Mouse (Mus musculus) cortical plate, adult 2 months (tissue): ENCODE results near the gene Igsf3. TPM values are rescaled to one million over a fixed set of nuclear protein-coding genes. Genes with fewer than 3 reads are reported as not detected.

Experiments used
- H3K27ac ChIP-seq: fragments of 200-500 bp; 2 replicates; pipeline ENCODE4 v1.5.1; 2012; ENCODE audit warnings: low read length, control low read depth, inconsistent platforms; ENCODE audit not compliant: insufficient read depth
- H3K4me1 ChIP-seq: fragments of 200-500 bp; 2 replicates; pipeline ENCODE4 v1.6.1; 2011; ENCODE audit warnings: low read length; ENCODE audit not compliant: control insufficient read depth, insufficient read depth
- H3K4me3 ChIP-seq: fragments of 200-500 bp; 2 replicates; pipeline ENCODE4 v1.5.1; 2011; ENCODE audit warnings: mild to moderate bottlenecking, low read length, control low read depth; ENCODE audit not compliant: insufficient read depth
- CTCF ChIP-seq: fragments of 200-500 bp; IDR thresholded peaks from 2 replicates; pipeline ENCODE4 v1.5.1; 2011; ENCODE audit warnings: mild to moderate bottlenecking, control low read depth, low read length; ENCODE audit not compliant: insufficient read depth; ENCODE audit errors: extremely low read depth
- POLR2A ChIP-seq: fragments of 200-500 bp; IDR thresholded peaks from 2 replicates; pipeline ENCODE4 v1.6.1; 2011; ENCODE audit warnings: mild to moderate bottlenecking, low read length, control low read depth; ENCODE audit not compliant: insufficient read depth; ENCODE audit errors: extremely low read depth
- polyA plus RNA-seq: library from polyadenylated mRNA; depleted of rRNA; stranded (reverse); fragments of >200 nt; gene quantifications from 2 replicates; pipeline ENCODE4 v1.2.3, GENCODE M21; 2012

Gene Igsf3
- polyA plus RNA-seq, 1 experiment = 4.2 TPM

DNA sequence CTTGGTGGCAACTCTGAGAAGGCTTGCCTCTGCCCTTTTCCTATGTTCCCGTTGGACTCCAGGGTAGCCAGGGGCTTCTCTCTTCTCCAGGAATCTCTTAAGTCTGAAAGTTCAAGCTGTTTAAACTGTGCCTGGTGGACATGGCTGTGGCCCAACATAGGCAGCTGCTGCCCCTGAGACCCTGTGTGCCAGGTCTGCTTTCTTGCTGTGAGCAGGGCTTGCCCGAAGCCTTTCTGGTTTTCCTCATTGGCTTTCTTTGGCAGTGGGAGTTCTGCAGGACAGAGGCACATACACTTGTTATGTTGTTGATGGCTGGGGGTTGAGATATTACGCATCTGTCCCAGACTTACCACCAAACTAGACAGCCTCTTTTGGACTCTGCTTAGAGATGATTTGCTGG lies 12.7 kb downstream of the Igsf3 start:
- Histone ChIP-seq H3K27ac (no peak overlapping the region), H3K4me1 (0 out of 2 replicates have a peak, but pooled peaks cover 1% of the 10 kb centered on the region), H3K4me3 (no peak overlapping the region)
- no peak for TF ChIP-seq CTCF
- no peak for TF ChIP-seq POLR2A

DNA sequence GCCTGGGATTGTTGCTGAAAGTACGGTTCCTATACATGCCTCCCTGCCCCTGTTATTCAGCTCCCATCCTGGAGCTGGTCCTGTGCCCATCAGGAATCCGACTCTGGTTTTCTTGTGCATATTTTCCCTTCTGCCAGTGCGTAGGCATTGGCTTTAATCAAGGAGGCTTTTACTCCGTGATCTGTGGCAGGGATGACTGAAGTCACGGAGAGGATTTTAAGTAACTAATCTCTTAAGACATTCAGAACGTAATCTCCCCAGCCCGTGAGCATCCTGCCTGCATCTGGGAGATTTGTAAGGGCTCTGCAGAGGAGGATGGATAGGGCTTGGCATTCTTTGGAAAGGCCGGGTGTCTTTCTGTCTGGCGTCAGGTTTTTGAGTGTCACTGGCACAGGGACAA lies 13.6 kb downstream of the Igsf3 start:
- Histone ChIP-seq H3K4me1 (0 out of 2 replicates have a peak, but pooled peaks cover 1% of the 10 kb centered on the region), H3K4me3 (no peak overlapping the region), H3K27ac (no peak overlapping the region)
- TF ChIP-seq POLR2A = no peak
- TF ChIP-seq CTCF = no peak

GRCm38 (mm10) chr3:101391991-101392390 lies 15.1 kb downstream of the Igsf3 start:
- H3K27ac ChIP-seq = no peak overlapping the region
- H3K4me3 ChIP-seq = no peak overlapping the region
- TF ChIP-seq POLR2A = no peak
- TF ChIP-seq CTCF = no peak
- 0 out of 2 replicates have a peak, but pooled peaks cover 1% of the 10 kb centered on the region for H3K4me1 ChIP-seq

GRCm38 (mm10) chr3:101393103-101393644 lies 16.3 kb downstream of the Igsf3 start:
- no peak overlapping the region for H3K4me3 ChIP-seq
- TF ChIP-seq POLR2A (no peak), CTCF (no peak)
- H3K27ac ChIP-seq = no peak overlapping the region
- 0 out of 2 replicates have a peak, but pooled peaks cover 1% of the 10 kb centered on the region for H3K4me1 ChIP-seq

- Histone ChIP-seq H3K4me3 (no peak overlapping the region), H3K4me1 (0 out of 2 replicates have a peak, but pooled peaks cover 1% of the 10 kb centered on the region), H3K27ac (no peak overlapping the region)
- TF ChIP-seq CTCF (no peak), POLR2A (no peak)
Observed at GRCm38 (mm10) chr3:101393659-101394539, 17.0 kb downstream of the Igsf3 start.

DNA sequence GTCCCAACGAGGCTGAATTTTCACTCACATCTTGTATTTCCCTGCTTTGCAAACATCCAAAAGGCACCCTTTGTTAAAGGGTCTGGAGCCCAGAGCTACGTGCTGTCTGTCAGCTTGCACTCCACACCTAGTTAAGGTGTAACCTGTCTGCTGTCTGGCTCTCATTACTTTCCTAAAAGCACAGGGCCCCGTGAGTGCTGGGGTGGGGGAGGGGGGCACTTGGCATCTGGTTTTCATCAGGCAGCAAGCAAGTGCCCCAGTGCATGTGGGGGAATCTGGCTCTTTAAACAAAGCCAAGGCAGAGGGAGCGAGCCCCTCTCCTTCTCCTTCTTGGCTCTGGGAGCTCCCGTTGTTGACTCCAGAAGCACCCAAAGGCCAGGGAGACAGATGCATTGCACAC lies 18.5 kb downstream of the Igsf3 start:
- TF ChIP-seq CTCF = no peak
- Histone ChIP-seq H3K27ac (no peak overlapping the region), H3K4me1 (0 out of 2 replicates have a peak, but pooled peaks cover 1% of the 10 kb centered on the region), H3K4me3 (no peak overlapping the region)

DNA sequence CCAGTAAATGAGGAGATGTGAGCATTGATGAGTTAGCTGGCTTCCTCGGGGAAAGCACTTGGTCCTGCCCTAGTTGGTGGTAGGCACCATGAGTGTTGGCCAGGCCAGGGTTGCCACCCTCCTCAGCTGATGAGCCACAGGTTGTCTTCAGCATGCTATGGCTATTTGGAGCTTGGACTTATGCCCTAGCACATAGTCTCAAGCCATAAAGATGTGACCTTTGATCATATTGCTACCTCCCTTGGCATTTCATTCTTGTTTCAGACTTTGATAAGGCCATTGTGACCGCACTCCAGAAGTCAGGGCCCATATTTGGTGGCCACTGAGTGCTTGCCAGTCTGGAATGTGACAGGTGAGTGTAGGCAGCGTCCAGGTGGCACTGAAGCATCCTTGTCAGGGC lies 19.2 kb downstream of the Igsf3 start:
- no peak for TF ChIP-seq CTCF
- H3K4me3 ChIP-seq = no peak overlapping the region
- 0 out of 2 replicates have a peak, but pooled peaks cover 1% of the 10 kb centered on the region for H3K4me1 ChIP-seq
- no peak overlapping the region for H3K27ac ChIP-seq

DNA sequence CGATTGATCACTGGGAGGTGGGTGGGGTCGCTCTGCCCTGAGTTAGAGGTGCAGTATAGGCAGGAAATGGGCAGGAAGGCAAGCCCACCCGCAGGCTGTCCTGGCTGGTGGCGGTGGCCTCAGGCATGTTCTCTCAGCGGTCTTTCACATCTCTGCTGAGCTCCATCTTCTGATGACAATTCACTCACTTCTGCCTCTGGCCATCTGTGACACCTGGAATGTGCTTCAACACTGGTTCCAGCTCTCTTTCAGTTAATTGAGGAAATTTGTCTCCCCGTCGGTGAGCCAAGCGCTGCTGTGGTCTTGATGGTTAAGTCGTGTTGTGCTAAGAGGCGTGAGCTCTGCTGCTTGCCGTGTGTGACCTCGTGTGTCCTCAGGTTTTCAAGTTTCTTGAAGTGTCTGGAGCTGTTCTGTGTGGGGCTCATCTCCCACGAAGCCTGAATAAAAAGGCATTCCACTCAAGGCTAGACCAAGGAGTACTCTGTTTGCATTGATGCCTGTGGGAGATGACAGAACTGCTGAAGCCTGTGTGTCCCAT lies 19.9 kb downstream of the Igsf3 start:
- TF ChIP-seq POLR2A (no peak), CTCF (no peak)
- Histone ChIP-seq H3K27ac (no peak overlapping the region), H3K4me1 (no peaks in the 10 kb centered on the region)

DNA sequence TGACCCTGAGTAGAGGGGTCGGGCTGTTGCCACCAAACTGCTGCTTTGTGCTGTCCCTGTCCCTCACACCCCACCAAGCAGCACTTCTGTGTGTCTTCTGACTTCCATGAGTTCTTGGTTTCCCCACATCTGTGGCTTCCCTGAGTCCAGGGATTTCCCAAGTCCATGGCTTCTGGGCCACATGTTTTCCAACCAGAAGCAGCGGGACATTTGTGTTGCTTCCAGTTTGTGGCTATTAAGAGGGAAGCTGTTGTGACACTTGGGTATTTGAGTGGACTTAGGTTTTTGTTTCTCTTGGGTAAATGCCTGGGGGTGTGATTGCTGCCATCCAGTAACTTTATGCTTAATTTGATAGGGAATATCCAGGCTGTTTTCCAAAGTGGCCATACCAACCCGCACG lies 20.5 kb downstream of the Igsf3 start:
- Histone ChIP-seq H3K4me3 (no peak overlapping the region), H3K4me1 (no peaks in the 10 kb centered on the region), H3K27ac (no peak overlapping the region)
- TF ChIP-seq CTCF = no peak
- TF ChIP-seq POLR2A = no peak

More for the DNA sequence above, 19.9 kb downstream of the Igsf3 start:
- no peak overlapping the region for H3K4me3 ChIP-seq
